Mouse (Mus musculus) left cerebral cortex, adult 11 months (tissue): ENCODE data around the gene Katnal1.

Source experiments
- DNase-seq: peaks from one replicate; pipeline ENCODE4 v3.0.0; 2022; ENCODE audit warnings: low spot score

The Katnal1 gene

GRCm38 (mm10) chr5:148954314-148955060 is 25.4 kb upstream of the Katnal1 start:
- DNase-seq: no peak

- DNase-seq: no peak
Measured at GRCm38 (mm10) chr5:148953098-148953497, 24.0 kb upstream of the Katnal1 start.

- DNase-seq: no peak
Measured at GRCm38 (mm10) chr5:148952419-148952818, 23.3 kb upstream of the Katnal1 start.

GRCm38 (mm10) chr5:148951360-148951759 is 22.2 kb upstream of the Katnal1 start:
- DNase-seq: no peak

- no peak for DNase-seq
Measured at GRCm38 (mm10) chr5:148950064-148950463, 20.9 kb upstream of the Katnal1 start.

GRCm38 (mm10) chr5:148948577-148948976 is 19.5 kb upstream of the Katnal1 start:
- DNase-seq: no peak

GRCm38 (mm10) chr5:148947412-148947811 is 18.3 kb upstream of the Katnal1 start:
- DNase-seq: no peak

GRCm38 (mm10) chr5:148946787-148947186 is 17.7 kb upstream of the Katnal1 start:
- DNase-seq: no peak

GRCm38 (mm10) chr5:148945735-148946134 is 16.6 kb upstream of the Katnal1 start:
- DNase-seq: no peak

GRCm38 (mm10) chr5:148944024-148944423 is 14.9 kb upstream of the Katnal1 start:
- DNase-seq: no peak

GRCm38 (mm10) chr5:148943444-148943843 is 14.3 kb upstream of the Katnal1 start:
- no peak for DNase-seq

GRCm38 (mm10) chr5:148942957-148943356 is 13.8 kb upstream of the Katnal1 start:
- no peak for DNase-seq

- DNase-seq: no peak
Measured at GRCm38 (mm10) chr5:148942305-148942704, 13.2 kb upstream of the Katnal1 start.

- no peak for DNase-seq
Measured at GRCm38 (mm10) chr5:148941867-148942266, 12.7 kb upstream of the Katnal1 start.

- no peak for DNase-seq
Measured at GRCm38 (mm10) chr5:148939948-148940382, 10.8 kb upstream of the Katnal1 start.

- DNase-seq: no peak
Measured at GRCm38 (mm10) chr5:148936516-148936951, 7.4 kb upstream of the Katnal1 start.

- DNase-seq: no peak
Measured at GRCm38 (mm10) chr5:148935871-148936270, 6.8 kb upstream of the Katnal1 start.

GRCm38 (mm10) chr5:148935071-148935821 is 6.1 kb upstream of the Katnal1 start:
- no peak for DNase-seq

GRCm38 (mm10) chr5:148934457-148934856 is 5.3 kb upstream of the Katnal1 start:
- no peak for DNase-seq

- no peak for DNase-seq
Measured at GRCm38 (mm10) chr5:148933767-148934166, 4.6 kb upstream of the Katnal1 start.

- no peak for DNase-seq
Measured at GRCm38 (mm10) chr5:148931301-148931700, 2.2 kb upstream of the Katnal1 start.

- peak; percentile 94 for DNase-seq
Measured at GRCm38 (mm10) chr5:148928382-148929115, 571 bp downstream of the Katnal1 start.
